Mouse (Mus musculus): ENCODE measurements at regions not wholly inside any gene's neighbourhood (a gene's known extent, or its start where the extent isn't known, plus 50 kb on each side); places are given as distances from the start of the nearest gene placed in this dataset.

- Histone ChIP-seq H3K4me2 (ENCODE audit: low read depth, low read length) (peak overlapping the region; percentile 30), H3K27ac (0 out of 2 replicates have a peak overlapping the region, but pooled peaks have one; percentile 5), H3K36me3 (ENCODE audit: insufficient read depth, low read length) (no peaks in the 10 kb centered on the region), H3K9ac (replicated peaks; ENCODE audit: low read length) (no peak overlapping the region), H3K4me1 (ENCODE audit: insufficient read depth, low read length) (peaks cover 27% of the 10 kb centered on the region; the same call in 1 of the 2 replicates), H3K9me3 (ENCODE audit: low read length) (no peaks in the 10 kb centered on the region), H3K4me3 (ENCODE audit: low read length) (no peak overlapping the region), H3K27me3 (ENCODE audit: insufficient read depth, low read length) (no peaks in the 10 kb centered on the region)
- no peak for ATAC-seq
- 20% methylated on average over 45 of the region's 45 CpGs for WGBS
- DNase-seq (ENCODE audit: low spot score) = no peak
- no peak for TF ChIP-seq CTCF (IDR thresholded peaks at IDR 0.05; ENCODE audit: low read depth)
These were observed 74.0 kb upstream of the Ppara start for GRCm38 (mm10) chr15:85660528-85661392.

GRCm38 (mm10) chr15:85661393-85661690 lies 73.4 kb upstream of the Ppara start:
- Histone ChIP-seq H3K4me3 (ENCODE audit: low read length) (no peak overlapping the region), H3K4me2 (ENCODE audit: low read depth, low read length) (no peak overlapping the region), H3K36me3 (ENCODE audit: insufficient read depth, low read length) (no peaks in the 10 kb centered on the region), H3K27ac (0 out of 2 replicates have a peak overlapping the region, but pooled peaks have one; percentile 5), H3K9me3 (ENCODE audit: low read length) (no peaks in the 10 kb centered on the region), H3K27me3 (ENCODE audit: insufficient read depth, low read length) (no peaks in the 10 kb centered on the region), H3K4me1 (ENCODE audit: insufficient read depth, low read length) (peaks cover 22% of the 10 kb centered on the region; the same call in 1 of the 2 replicates), H3K9ac (replicated peaks; ENCODE audit: low read length) (no peak overlapping the region)
- DNase-seq (ENCODE audit: low spot score) (no peak), ATAC-seq (no peak)
- 72% methylated on average over 2 of the region's 2 CpGs for WGBS
- no peak for TF ChIP-seq CTCF (IDR thresholded peaks at IDR 0.05; ENCODE audit: low read depth)

- Histone ChIP-seq H3K27me3 (ENCODE audit: insufficient read depth, low read length) (no peaks in the 10 kb centered on the region), H3K4me3 (ENCODE audit: low read length) (no peak overlapping the region), H3K27ac (no peak overlapping the region), H3K4me1 (ENCODE audit: insufficient read depth, low read length) (peaks cover 25% of the 10 kb centered on the region; the same call in 1 of the 2 replicates), H3K4me2 (ENCODE audit: low read depth, low read length) (no peak overlapping the region), H3K9ac (replicated peaks; ENCODE audit: low read length) (no peak overlapping the region), H3K36me3 (ENCODE audit: insufficient read depth, low read length) (no peaks in the 10 kb centered on the region), H3K9me3 (ENCODE audit: low read length) (no peaks in the 10 kb centered on the region)
- ATAC-seq (no peak), DNase-seq (ENCODE audit: low spot score) (no peak)
- 78% methylated on average over 5 of the region's 5 CpGs for WGBS
- no peak for TF ChIP-seq CTCF (IDR thresholded peaks at IDR 0.05; ENCODE audit: low read depth)
These were observed 73.0 kb upstream of the Ppara start for GRCm38 (mm10) chr15:85661771-85662170.

- Histone ChIP-seq H3K27me3 (ENCODE audit: insufficient read depth, low read length) (no peaks in the 10 kb centered on the region), H3K27ac (no peak overlapping the region), H3K4me2 (ENCODE audit: low read depth, low read length) (no peak overlapping the region), H3K9ac (replicated peaks; ENCODE audit: low read length) (no peak overlapping the region), H3K4me1 (ENCODE audit: insufficient read depth, low read length) (peaks cover 20% of the 10 kb centered on the region; the same call in 1 of the 2 replicates), H3K9me3 (ENCODE audit: low read length) (no peaks in the 10 kb centered on the region), H3K36me3 (ENCODE audit: insufficient read depth, low read length) (no peaks in the 10 kb centered on the region), H3K4me3 (ENCODE audit: low read length) (no peak overlapping the region)
- ATAC-seq (no peak), DNase-seq (ENCODE audit: low spot score) (no peak)
- 83% methylated on average over 8 of the region's 8 CpGs for WGBS
- no peak for TF ChIP-seq CTCF (IDR thresholded peaks at IDR 0.05; ENCODE audit: low read depth)
These were observed 72.5 kb upstream of the Ppara start for GRCm38 (mm10) chr15:85662271-85662670.

GRCm38 (mm10) chr15:85662673-85663072 lies 72.1 kb upstream of the Ppara start:
- Histone ChIP-seq H3K9me3 (ENCODE audit: low read length) (no peaks in the 10 kb centered on the region), H3K4me1 (ENCODE audit: insufficient read depth, low read length) (peaks cover 16% of the 10 kb centered on the region; the same call in 1 of the 2 replicates), H3K36me3 (ENCODE audit: insufficient read depth, low read length) (no peaks in the 10 kb centered on the region), H3K4me2 (ENCODE audit: low read depth, low read length) (no peak overlapping the region), H3K27ac (no peak overlapping the region), H3K27me3 (ENCODE audit: insufficient read depth, low read length) (no peaks in the 10 kb centered on the region), H3K4me3 (ENCODE audit: low read length) (no peak overlapping the region), H3K9ac (replicated peaks; ENCODE audit: low read length) (no peak overlapping the region)
- ATAC-seq (no peak), DNase-seq (ENCODE audit: low spot score) (no peak)
- WGBS = 85% methylated on average over 4 of the region's 4 CpGs
- no peak for TF ChIP-seq CTCF (IDR thresholded peaks at IDR 0.05; ENCODE audit: low read depth)

- no peak for ATAC-seq
- Histone ChIP-seq H3K9ac (replicated peaks; ENCODE audit: low read length) (no peak overlapping the region), H3K4me2 (ENCODE audit: low read depth, low read length) (0 out of 2 replicates have a peak overlapping the region, but pooled peaks have one; percentile 18), H3K4me3 (ENCODE audit: low read length) (no peak overlapping the region), H3K4me1 (ENCODE audit: insufficient read depth, low read length) (peaks cover 11% of the 10 kb centered on the region; the same call in 1 of the 2 replicates), H3K36me3 (ENCODE audit: insufficient read depth, low read length) (no peaks in the 10 kb centered on the region), H3K27me3 (ENCODE audit: insufficient read depth, low read length) (no peaks in the 10 kb centered on the region), H3K9me3 (ENCODE audit: low read length) (no peaks in the 10 kb centered on the region), H3K27ac (peak overlapping the region; percentile 45; the same call in 1 of the 2 replicates)
- no peak for TF ChIP-seq CTCF (IDR thresholded peaks at IDR 0.05; ENCODE audit: low read depth)
- 88% methylated on average over 17 of the region's 17 CpGs for WGBS
- no peak for DNase-seq (ENCODE audit: low spot score)
These were observed 70.9 kb upstream of the Ppara start for GRCm38 (mm10) chr15:85663757-85664431.

Data from hindbrain, postnatal 0 days (tissue).